Mouse (Mus musculus): ENCODE results near the gene Srrt. TPM values are rescaled to one million over a fixed set of nuclear protein-coding genes. Genes with fewer than 3 reads are reported as not detected.

Srrt gene
- total RNA-seq, 2 experiments from 2014 or later = 164 to 170 TPM

GRCm38 (mm10) chr5:137306439-137307005, 952 bp downstream of the Srrt start:
- intact Hi-C loops (cut with DNase I) = no loop called here
- DNase-seq (ENCODE audit: extremely low spot score in 1 of 2, low spot score in 2 of 2) = no peak

GRCm38 (mm10) chr5:137305822-137306221, 1.7 kb downstream of the Srrt start:
- intact Hi-C loops (cut with DNase I) = no loop called here
- no peak for DNase-seq (ENCODE audit: extremely low spot score in 1 of 2, low spot score in 2 of 2)

- intact Hi-C loops (cut with DNase I) = no loop called here
These were observed 2.7 kb downstream of the Srrt start for GRCm38 (mm10) chr5:137304816-137305215.

GRCm38 (mm10) chr5:137304165-137304564, 3.3 kb downstream of the Srrt start:
- no peak for DNase-seq (ENCODE audit: extremely low spot score in 1 of 2, low spot score in 2 of 2)
- intact Hi-C loops (cut with DNase I) = no loop called here

More at GRCm38 (mm10) chr5:137304816-137305215, 2.7 kb downstream of the Srrt start:
- no peak for DNase-seq (ENCODE audit: extremely low spot score in 1 of 2, low spot score in 2 of 2)

- intact Hi-C loops (cut with DNase I) = no loop called here
- DNase-seq (ENCODE audit: extremely low spot score in 1 of 2, low spot score in 2 of 2) = no peak
These were observed 3.9 kb downstream of the Srrt start for GRCm38 (mm10) chr5:137303609-137304008.

- DNase-seq (ENCODE audit: extremely low spot score in 1 of 2, low spot score in 2 of 2) = peak in 1 of 2 experiments; percentile 55
- intact Hi-C loops (cut with DNase I) = no loop called here
These were observed 6.2 kb downstream of the Srrt start for GRCm38 (mm10) chr5:137301253-137301652.

- DNase-seq (ENCODE audit: extremely low spot score in 1 of 2, low spot score in 2 of 2) = no peak
- intact Hi-C loops (cut with DNase I) = no loop called here
These were observed 8.2 kb downstream of the Srrt start for GRCm38 (mm10) chr5:137299240-137299639.

- intact Hi-C loops (cut with DNase I) = no loop called here
- DNase-seq (ENCODE audit: extremely low spot score in 1 of 2, low spot score in 2 of 2) = no peak
These were observed 10.3 kb downstream of the Srrt start for GRCm38 (mm10) chr5:137297126-137297525.

- DNase-seq (ENCODE audit: extremely low spot score in 1 of 2, low spot score in 2 of 2) = no peak
- intact Hi-C loops (cut with DNase I) = no loop called here
These were observed 11.8 kb downstream of the Srrt start for GRCm38 (mm10) chr5:137295712-137296111.

GRCm38 (mm10) chr5:137295296-137295695, 12.2 kb downstream of the Srrt start:
- intact Hi-C loops (cut with DNase I) = no loop called here
- no peak for DNase-seq (ENCODE audit: extremely low spot score in 1 of 2, low spot score in 2 of 2)

- intact Hi-C loops (cut with DNase I) = no loop called here
- no peak for DNase-seq (ENCODE audit: extremely low spot score in 1 of 2, low spot score in 2 of 2)
These were observed 12.8 kb downstream of the Srrt start for GRCm38 (mm10) chr5:137294744-137295093.

GRCm38 (mm10) chr5:137293839-137294743, 13.4 kb downstream of the Srrt start, which contains the start of gene Ufsp1:
TSS of gene Ufsp1 (plus strand) at chr5:137294629.
- intact Hi-C loops (cut with DNase I) = no loop called here
- peak; percentile 96 to 97 for DNase-seq (ENCODE audit: extremely low spot score in 1 of 2, low spot score in 2 of 2)

GRCm38 (mm10) chr5:137293282-137293681, 14.2 kb downstream of the Srrt start:
- intact Hi-C loops (cut with DNase I) = no loop called here
- DNase-seq (ENCODE audit: extremely low spot score in 1 of 2, low spot score in 2 of 2) = peak in 1 of 2 experiments; percentile 85

- intact Hi-C loops (cut with DNase I) = no loop called here
- DNase-seq (ENCODE audit: extremely low spot score in 1 of 2, low spot score in 2 of 2) = no peak
These were observed 16.0 kb downstream of the Srrt start for GRCm38 (mm10) chr5:137291381-137291926.

GRCm38 (mm10) chr5:137290677-137291076, 16.8 kb downstream of the Srrt start:
- DNase-seq (ENCODE audit: extremely low spot score in 1 of 2, low spot score in 2 of 2) = peak in 1 of 2 experiments; percentile 77

GRCm38 (mm10) chr5:137289591-137290365, 17.7 kb downstream of the Srrt start:
- no peak for DNase-seq (ENCODE audit: extremely low spot score in 1 of 2, low spot score in 2 of 2)
- intact Hi-C loops (cut with DNase I) = no loop called here

More at GRCm38 (mm10) chr5:137290677-137291076, 16.8 kb downstream of the Srrt start:
- intact Hi-C loops (cut with DNase I) = no loop called here

GRCm38 (mm10) chr5:137288999-137289470, 18.4 kb downstream of the Srrt start:
- intact Hi-C loops (cut with DNase I) = no loop called here
- peak in 1 of 2 experiments; percentile 81 for DNase-seq (ENCODE audit: extremely low spot score in 1 of 2, low spot score in 2 of 2)

GRCm38 (mm10) chr5:137287953-137288743, 19.3 kb downstream of the Srrt start:
- peak in 1 of 2 experiments; percentile 70 for DNase-seq (ENCODE audit: extremely low spot score in 1 of 2, low spot score in 2 of 2)
- intact Hi-C loops (cut with DNase I) = no loop called here

Measured in left cerebral cortex, postnatal 10 days (tissue).